ENCODE assay signal across 10 mouse cellular contexts in the genomic region with DNA sequence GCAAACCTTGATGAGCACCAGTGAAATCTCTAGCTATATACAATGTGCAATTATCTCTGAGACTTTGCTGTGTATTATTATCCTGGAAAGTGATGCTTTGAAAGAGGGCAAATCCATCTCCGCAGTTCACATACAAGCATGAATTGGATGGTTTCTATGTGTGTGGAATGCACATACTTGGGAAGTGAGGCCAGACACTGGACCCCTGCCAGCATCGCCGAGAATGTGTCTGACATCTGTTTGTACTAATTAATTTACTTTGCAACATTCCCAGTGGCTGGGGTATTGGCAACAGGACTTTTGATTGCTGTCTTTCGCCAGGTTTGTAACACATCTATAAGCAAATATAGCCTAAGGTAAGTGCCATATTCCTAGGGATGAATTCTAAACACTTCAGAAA.
DNase-seq lines count a peak whose midpoint lies in the region; ATAC-seq lines count a peak whose summit lies in the region.
"Had no signal": no experiment of that assay in that cellular context is flagged by ENCODE, and none has a peak within 500 bp of the region (broad histone marks: within the 10 kb centered on the region; RNA-seq: fewer than 3 reads in every experiment).

No protein-coding gene starts in this region.

- WGBS in neural tube, embryonic 11.5 days = 61% methylated on average over 4 of the region's 4 CpGs
- WGBS in neural tube, embryonic 15.5 days = 28% methylated on average over 4 of the region's 4 CpGs
- 38% methylated on average over 4 of the region's 4 CpGs for WGBS in hindbrain, embryonic 12.5 days

- ATAC-seq in neural tube, embryonic 11.5 days (ENCODE audit: insufficient read depth, low FRiP score, low TSS enrichment) = peak; percentile 45; the same call in 1 of the 2 replicates
- ATAC-seq in neural tube, embryonic 15.5 days (ENCODE audit: low FRiP score) = no peak
- peak; percentile 68 for ATAC-seq in hindbrain, embryonic 12.5 days (ENCODE audit: low FRiP score)

- H3K27me3 ChIP-seq in neural tube, embryonic 11.5 days (ENCODE audit: control insufficient read depth, insufficient read depth, low read length) = no peaks in the 10 kb centered on the region
- H3K27me3 ChIP-seq in neural tube, embryonic 15.5 days (replicated peaks) = no peaks in the 10 kb centered on the region
- H3K27me3 ChIP-seq in hindbrain, embryonic 12.5 days = no peaks in the 10 kb centered on the region
- H3K27me3 ChIP-seq: liver, embryonic 13.5 days; neural tube, embryonic 12.5 days had no signal

- no peak overlapping the region for H3K4me3 ChIP-seq in neural tube, embryonic 11.5 days (ENCODE audit: low read depth, low read length)
- H3K4me3 ChIP-seq in neural tube, embryonic 15.5 days (replicated peaks) = no peak overlapping the region
- H3K4me3 ChIP-seq in hindbrain, embryonic 12.5 days = no peak overlapping the region
- H3K4me3 ChIP-seq: liver, embryonic 13.5 days; neural tube, embryonic 12.5 days had no signal

- no peaks in the 10 kb centered on the region for H3K36me3 ChIP-seq in neural tube, embryonic 11.5 days (ENCODE audit: control insufficient read depth, insufficient read depth, low read length)
- H3K36me3 ChIP-seq in neural tube, embryonic 15.5 days = no peaks in the 10 kb centered on the region
- H3K36me3 ChIP-seq in hindbrain, embryonic 12.5 days = no peaks in the 10 kb centered on the region
- H3K36me3 ChIP-seq: liver, embryonic 13.5 days; neural tube, embryonic 12.5 days had no signal

- DNase-seq in gastrocnemius, postnatal 4 days (ENCODE audit: low spot score in 2 of 2) = peak; percentile 24 to 64
- no peak for DNase-seq in gastrocnemius, adult 8-10 months (ENCODE audit: low spot score in 2 of 2)
- peak; percentile 33 for DNase-seq in neural tube, embryonic 11.5 days (ENCODE audit: low spot score)
- peak; percentile 13 for DNase-seq in retina, postnatal 7 days (ENCODE audit: low read depth, low spot score)
- DNase-seq in layer of hippocampus, postnatal 36 days = no peak
- DNase-seq in adrenal gland, postnatal 36 days = no peak
- DNase-seq: liver, embryonic 13.5 days had no signal

- H3K9ac ChIP-seq in neural tube, embryonic 11.5 days (ENCODE audit: low read length) = no peak overlapping the region
- no peak overlapping the region for H3K9ac ChIP-seq in neural tube, embryonic 15.5 days (replicated peaks)
- no peak overlapping the region for H3K9ac ChIP-seq in hindbrain, embryonic 12.5 days
- H3K9ac ChIP-seq: liver, embryonic 13.5 days; neural tube, embryonic 12.5 days had no signal

- no peak overlapping the region for H3K4me2 ChIP-seq in neural tube, embryonic 11.5 days (ENCODE audit: low read depth)
- H3K4me2 ChIP-seq in neural tube, embryonic 15.5 days = no peak overlapping the region
- H3K4me2 ChIP-seq in hindbrain, embryonic 12.5 days (replicated peaks) = no peak overlapping the region
- H3K4me2 ChIP-seq: liver, embryonic 13.5 days; neural tube, embryonic 12.5 days had no signal

- no peaks in the 10 kb centered on the region for H3K4me1 ChIP-seq in neural tube, embryonic 11.5 days (ENCODE audit: control insufficient read depth, insufficient read depth, low read length)
- H3K4me1 ChIP-seq in neural tube, embryonic 15.5 days = peaks cover 9% of the 10 kb centered on the region
- no peaks in the 10 kb centered on the region for H3K4me1 ChIP-seq in hindbrain, embryonic 12.5 days
- H3K4me1 ChIP-seq: liver, embryonic 13.5 days had no signal

- H3K27ac ChIP-seq in neural tube, embryonic 11.5 days (ENCODE audit: low read depth, low read length) = no peak overlapping the region
- H3K27ac ChIP-seq in neural tube, embryonic 15.5 days (replicated peaks) = no peak overlapping the region
- no peak overlapping the region for H3K27ac ChIP-seq in hindbrain, embryonic 12.5 days
- H3K27ac ChIP-seq: liver, embryonic 13.5 days; neural tube, embryonic 12.5 days had no signal

- H3K9me3 ChIP-seq in neural tube, embryonic 11.5 days (ENCODE audit: control insufficient read depth, low read length) = no peaks in the 10 kb centered on the region
- H3K9me3 ChIP-seq in neural tube, embryonic 15.5 days (replicated peaks) = no peaks in the 10 kb centered on the region
- no peaks in the 10 kb centered on the region for H3K9me3 ChIP-seq in hindbrain, embryonic 12.5 days (replicated peaks)
- H3K9me3 ChIP-seq: liver, embryonic 13.5 days; neural tube, embryonic 12.5 days had no signal

Comparison
In these comparisons a context has a peak if more than half of its experiments do, and no peak if none do; other contexts are left out.
1. DNase-seq: peak in gastrocnemius, postnatal 4 days (2 of 2), neural tube, embryonic 11.5 days (single experiment) and retina, postnatal 7 days (single experiment); none in gastrocnemius, adult 8-10 months (0 of 2), layer of hippocampus, postnatal 36 days (0 of 2) and adrenal gland, postnatal 36 days (0 of 2).